Mouse (Mus musculus) kidney, postnatal 0 days (tissue): ENCODE results near the gene Clec2d. TPM values are rescaled to one million over a fixed set of nuclear protein-coding genes. Genes with fewer than 3 reads are reported as not detected.

Experiments
- ATAC-seq: fragments of 200-750 bp; cut with Nextera tagmentation; replicated peaks from 2 replicates; pipeline ENCODE4 v1.8.0; 2017; ENCODE audit warnings: low read depth, moderate number of reproducible peaks, moderate TSS enrichment, moderate library complexity; ENCODE audit not compliant: low FRiP score
- DNase-seq: peaks from one replicate; pipeline ENCODE4 v3.0.0-alpha.2; 2016; ENCODE audit warnings: low spot score
- H3K27ac ChIP-seq: fragments of 300-500 bp; sonication (generic); 2 replicates; pipeline ENCODE4 v1.5.1; 2014; ENCODE audit warnings: mild to moderate bottlenecking
- H3K27me3 ChIP-seq: fragments of 300-500 bp; sonication (generic); 2 replicates; pipeline ENCODE4 v1.6.1; 2014; ENCODE audit warnings: low read length, mixed read lengths; ENCODE audit not compliant: insufficient read depth
- H3K36me3 ChIP-seq: fragments of 300-500 bp; sonication (generic); 2 replicates; pipeline ENCODE4 v1.6.1; 2014; ENCODE audit warnings: low read length, mixed read lengths; ENCODE audit not compliant: insufficient read depth
- H3K4me1 ChIP-seq: fragments of 300-500 bp; sonication (generic); replicated peaks from 2 replicates; pipeline ENCODE4 v1.6.1; 2014; ENCODE audit warnings: antibody characterized with exemption, low read length, mixed read lengths; ENCODE audit not compliant: insufficient read depth
- H3K4me2 ChIP-seq: fragments of 300-500 bp; sonication (generic); 2 replicates; pipeline ENCODE4 v1.6.1; 2014; ENCODE audit warnings: mild to moderate bottlenecking, low read length, moderate library complexity, mixed read lengths
- H3K4me3 ChIP-seq: fragments of 300-500 bp; sonication (generic); replicated peaks from 2 replicates; pipeline ENCODE4 v1.5.1; 2014; ENCODE audit warnings: low read depth, low read length
- H3K9ac ChIP-seq: fragments of 300-500 bp; sonication (generic); 2 replicates; pipeline ENCODE4 v1.6.1; 2014; ENCODE audit warnings: low read depth, low read length
- H3K9me3 ChIP-seq: fragments of 300-500 bp; sonication (generic); replicated peaks from 2 replicates; pipeline ENCODE4 v1.6.1; 2016; ENCODE audit warnings: low read length, inconsistent platforms, mixed read lengths
- CTCF ChIP-seq: IDR thresholded peaks from 2 replicates; pipeline ENCODE4 v1.5.1; 2016; ENCODE audit warnings: antibody characterized with exemption, low read depth, mild to moderate bottlenecking, moderate library complexity
- WGBS: fragments of 180-500 bp; shearing (Covaris S2); extraction: QIAGEN DNeasy Blood & Tissue Kit; methylation state at CpG from one replicate; pipeline ENCODE4 v1.1.7; 2014; 5-methylcytosine and 5-hydroxymethylcytosine counted together
- polyA plus RNA-seq: library from polyadenylated mRNA; unstranded; fragments of >200 nt; fragmentation: Nextera tagmentation; extraction: Ambion mirVana; gene quantifications from 2 replicates; pipeline ENCODE4 v1.2.1, GENCODE M21; 2015

Gene Clec2d
- polyA plus RNA-seq, 1 experiment from 2014 or later: 1.0 TPM

GRCm38 (mm10) chr6:129219897-129220517, 39.6 kb downstream of the Clec2d start:
- ATAC-seq: no peak
- no peak overlapping the region for H3K4me3 ChIP-seq
- H3K27me3 ChIP-seq: no peaks in the 10 kb centered on the region
- 77% methylated on average over 3 of the region's 3 CpGs for WGBS
- no peak for DNase-seq
- no peak overlapping the region for H3K27ac ChIP-seq
- no peaks in the 10 kb centered on the region for H3K9me3 ChIP-seq
- no peak for TF ChIP-seq CTCF
- H3K4me2 ChIP-seq: no peak overlapping the region
- no peak overlapping the region for H3K9ac ChIP-seq
- no peaks in the 10 kb centered on the region for H3K36me3 ChIP-seq
- H3K4me1 ChIP-seq: 0 out of 2 replicates have a peak, but pooled peaks cover 3% of the 10 kb centered on the region

- no peak for TF ChIP-seq CTCF
- no peak overlapping the region for H3K4me2 ChIP-seq
- WGBS: 92% methylated on average over 1 of the region's 1 CpGs
- H3K9me3 ChIP-seq: no peaks in the 10 kb centered on the region
- ATAC-seq: no peak
- H3K36me3 ChIP-seq: no peaks in the 10 kb centered on the region
- H3K9ac ChIP-seq: no peak overlapping the region
- no peak overlapping the region for H3K4me3 ChIP-seq
- 0 out of 2 replicates have a peak, but pooled peaks cover 3% of the 10 kb centered on the region for H3K4me1 ChIP-seq
- no peak overlapping the region for H3K27ac ChIP-seq
- no peak for DNase-seq
- H3K27me3 ChIP-seq: no peaks in the 10 kb centered on the region
Measured at GRCm38 (mm10) chr6:129221053-129221452, 40.6 kb downstream of the Clec2d start.

GRCm38 (mm10) chr6:129222188-129222800, 41.9 kb downstream of the Clec2d start:
- Histone ChIP-seq H3K4me2 (no peak overlapping the region), H3K27me3 (no peaks in the 10 kb centered on the region), H3K9me3 (no peaks in the 10 kb centered on the region), H3K4me3 (no peak overlapping the region), H3K27ac (0 out of 2 replicates have a peak overlapping the region, but pooled peaks have one; percentile 31), H3K4me1 (0 out of 2 replicates have a peak, but pooled peaks cover 3% of the 10 kb centered on the region), H3K36me3 (no peaks in the 10 kb centered on the region), H3K9ac (no peak overlapping the region)
- 59% methylated on average over 3 of the region's 3 CpGs for WGBS
- ATAC-seq: no peak
- peak; percentile 57 for DNase-seq
- TF ChIP-seq CTCF: no peak

DNA sequence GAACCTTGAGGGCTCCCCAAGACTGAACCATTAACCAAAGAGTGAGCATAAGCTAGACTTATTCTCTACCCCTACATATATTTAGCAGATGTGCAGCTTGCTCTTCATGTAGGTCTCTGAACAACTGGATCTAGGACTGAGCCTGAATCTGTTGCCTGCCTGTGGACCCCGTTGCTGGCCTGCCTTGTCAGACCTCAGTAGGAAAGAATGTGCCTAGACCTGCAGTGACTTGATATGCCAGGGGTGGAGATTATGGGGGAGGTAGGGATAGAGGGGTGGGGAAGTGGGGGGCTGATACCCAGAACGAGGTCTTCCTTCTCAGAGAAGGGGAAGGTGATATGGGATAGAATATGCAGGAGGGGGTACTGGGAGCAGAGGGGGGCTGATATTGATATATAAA, 43.2 kb downstream of the Clec2d start:
- Histone ChIP-seq H3K27ac (no peak overlapping the region), H3K4me2 (no peak overlapping the region), H3K36me3 (no peaks in the 10 kb centered on the region), H3K4me1 (0 out of 2 replicates have a peak, but pooled peaks cover 3% of the 10 kb centered on the region), H3K9ac (no peak overlapping the region), H3K27me3 (no peaks in the 10 kb centered on the region), H3K9me3 (no peaks in the 10 kb centered on the region), H3K4me3 (no peak overlapping the region)
- TF ChIP-seq CTCF: no peak
- WGBS: 71% methylated on average over 2 of the region's 2 CpGs
- no peak for DNase-seq
- ATAC-seq: no peak

DNA sequence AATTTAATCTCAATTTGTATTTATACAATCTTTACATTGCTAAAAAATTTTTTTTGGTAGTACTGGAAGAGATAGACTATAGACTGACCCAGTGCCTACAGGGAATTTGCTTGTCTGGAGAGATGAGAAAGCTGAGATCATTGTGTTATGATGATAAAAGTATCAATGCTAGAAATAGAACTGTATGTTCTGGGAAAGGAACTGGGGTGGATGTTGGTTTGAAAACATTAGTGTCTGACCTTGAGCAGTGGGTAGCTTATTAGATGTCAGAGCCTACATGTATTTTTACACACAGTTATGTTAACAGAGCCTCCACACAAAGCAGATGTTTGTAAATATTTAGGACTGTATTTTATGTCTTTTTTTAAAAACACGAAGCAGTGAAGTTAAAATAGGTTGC, 43.7 kb downstream of the Clec2d start:
- no peak overlapping the region for H3K27ac ChIP-seq
- ATAC-seq (no peak), DNase-seq (no peak)
- H3K9me3 ChIP-seq: no peaks in the 10 kb centered on the region
- no peak overlapping the region for H3K4me3 ChIP-seq
- no peaks in the 10 kb centered on the region for H3K36me3 ChIP-seq
- TF ChIP-seq CTCF: no peak
- no peak overlapping the region for H3K9ac ChIP-seq
- H3K4me2 ChIP-seq: no peak overlapping the region
- H3K27me3 ChIP-seq: no peaks in the 10 kb centered on the region
- 0 out of 2 replicates have a peak, but pooled peaks cover 3% of the 10 kb centered on the region for H3K4me1 ChIP-seq
- WGBS: 73% methylated on average over 1 of the region's 1 CpGs

DNA sequence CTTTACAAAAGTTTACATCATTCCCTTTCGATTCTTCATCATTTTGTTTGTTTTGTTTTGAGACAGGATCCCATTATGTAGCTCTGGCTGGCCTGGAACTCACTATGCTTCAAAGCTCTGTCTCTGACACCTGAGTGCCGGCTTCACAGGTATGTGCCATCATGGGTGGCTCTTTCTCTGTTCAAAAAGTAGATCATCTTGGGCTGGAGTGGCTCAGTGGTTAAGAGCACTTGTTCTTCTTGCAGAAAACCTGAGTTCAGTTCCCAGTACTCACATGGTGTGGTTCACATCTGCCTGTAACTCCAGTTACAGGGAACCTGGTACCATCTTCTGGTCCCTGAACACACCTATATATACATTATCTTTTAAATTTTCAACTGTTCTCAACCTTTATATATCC, 44.7 kb downstream of the Clec2d start:
- 84% methylated on average over 2 of the region's 2 CpGs for WGBS
- Histone ChIP-seq H3K9ac (no peak overlapping the region), H3K9me3 (no peaks in the 10 kb centered on the region), H3K4me2 (no peak overlapping the region), H3K4me1 (0 out of 2 replicates have a peak, but pooled peaks cover 3% of the 10 kb centered on the region), H3K27ac (no peak overlapping the region), H3K4me3 (no peak overlapping the region), H3K27me3 (no peaks in the 10 kb centered on the region), H3K36me3 (no peaks in the 10 kb centered on the region)
- DNase-seq: no peak
- no peak for ATAC-seq
- TF ChIP-seq CTCF: no peak
